Mouse (Mus musculus) layer of hippocampus, adult 9-11 months (tissue): Measurements from ENCODE around the gene Ifit1bl1.
"Not testable (repeated sequence)": the region's sequence is repeated elsewhere in the genome, so short reads cannot be mapped to it uniquely, and the experiment has no call there.

Experiments used
- DNase-seq: peaks from one replicate; pipeline ENCODE4 v3.0.0; 2022

Gene Ifit1bl1

GRCm38 (mm10) chr19:34601888-34602287 lies at the start of gene Ifit1bl1:
TSS of gene Ifit1bl1 (minus strand) at chr19:34601956.
- not testable (repeated sequence) for DNase-seq

DNA sequence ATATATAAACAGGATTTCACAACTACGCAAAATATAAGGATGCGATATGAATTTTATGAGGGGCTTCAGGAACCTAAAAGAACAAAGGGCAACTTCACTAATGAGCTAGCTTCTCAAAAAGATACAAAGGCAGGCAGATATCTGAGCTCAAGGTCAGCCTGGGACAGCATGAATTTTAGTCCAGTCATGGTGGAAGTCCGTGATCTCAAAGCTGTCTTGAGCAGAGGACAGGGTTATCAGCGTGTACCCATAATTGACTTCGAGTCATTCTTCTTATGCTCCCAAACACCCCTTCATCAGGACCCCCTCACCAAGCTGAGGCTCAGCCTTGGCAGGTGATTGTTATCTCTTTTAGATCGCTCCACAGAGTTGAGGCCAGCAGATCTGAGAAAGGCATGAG lies 49.2 kb upstream of the Ifit1bl1 start:
- no peak for DNase-seq

- DNase-seq: no peak
Measured at GRCm38 (mm10) chr19:34650276-34650675, 48.5 kb upstream of the Ifit1bl1 start.

GRCm38 (mm10) chr19:34647630-34648029 lies 45.9 kb upstream of the Ifit1bl1 start:
- DNase-seq: not testable (repeated sequence)

- no peak for DNase-seq
Measured at GRCm38 (mm10) chr19:34642616-34643015, 40.9 kb upstream of the Ifit1bl1 start.

DNA sequence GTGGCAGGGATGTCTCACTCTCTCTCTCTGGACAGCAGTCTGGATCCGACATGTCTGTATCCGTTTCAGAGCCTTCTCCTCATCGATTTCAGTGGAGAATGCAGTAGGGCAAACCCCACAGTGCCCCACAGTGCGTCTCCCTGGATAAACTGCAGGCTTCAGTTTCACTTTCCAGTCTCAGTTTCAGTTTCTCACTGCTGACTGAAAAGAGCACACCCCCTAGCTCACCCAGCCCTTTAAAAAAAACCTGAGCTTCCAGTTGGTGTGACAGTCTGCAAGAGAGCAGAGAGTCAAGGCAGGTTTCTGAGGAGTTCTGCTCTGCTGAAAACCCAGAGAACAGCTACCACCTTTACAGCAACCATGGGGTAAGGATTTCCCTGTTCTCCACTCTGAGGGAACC lies 38.9 kb upstream of the Ifit1bl1 start, which contains the start of the genes Ifit1bl2 and Ifit1:
Gene Ifit1bl2, minus strand, starts transcription at position 121 of the 400 bp plus-strand sequence.
Gene Ifit1, plus strand, starts transcription at position 249 of the 400 bp plus-strand sequence.
- no peak for DNase-seq

- DNase-seq: peak; percentile 36
Measured at GRCm38 (mm10) chr19:34636933-34637557, 35.3 kb upstream of the Ifit1bl1 start.

GRCm38 (mm10) chr19:34633484-34633883 lies 31.7 kb upstream of the Ifit1bl1 start:
- no peak for DNase-seq

DNA sequence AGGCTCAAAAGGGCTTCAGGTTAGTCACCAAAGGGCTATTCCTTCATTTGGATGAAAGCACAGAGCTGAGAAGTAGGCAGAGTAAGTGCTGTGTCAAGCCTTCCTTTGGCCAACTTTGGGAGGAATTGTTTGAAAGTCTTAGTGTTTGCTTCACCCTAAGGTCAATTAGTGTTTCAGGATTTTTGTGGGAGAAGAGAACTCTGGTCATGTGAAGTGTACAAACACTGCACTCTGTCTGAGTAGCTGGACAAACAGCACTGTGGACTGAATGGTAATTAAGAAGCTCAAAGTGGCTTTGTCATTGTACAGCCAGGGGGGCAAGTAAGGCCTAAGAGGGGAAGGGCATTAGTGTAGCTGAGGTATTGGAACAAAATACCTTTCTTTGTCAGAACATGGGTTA lies 29.7 kb upstream of the Ifit1bl1 start:
- DNase-seq: no peak

DNA sequence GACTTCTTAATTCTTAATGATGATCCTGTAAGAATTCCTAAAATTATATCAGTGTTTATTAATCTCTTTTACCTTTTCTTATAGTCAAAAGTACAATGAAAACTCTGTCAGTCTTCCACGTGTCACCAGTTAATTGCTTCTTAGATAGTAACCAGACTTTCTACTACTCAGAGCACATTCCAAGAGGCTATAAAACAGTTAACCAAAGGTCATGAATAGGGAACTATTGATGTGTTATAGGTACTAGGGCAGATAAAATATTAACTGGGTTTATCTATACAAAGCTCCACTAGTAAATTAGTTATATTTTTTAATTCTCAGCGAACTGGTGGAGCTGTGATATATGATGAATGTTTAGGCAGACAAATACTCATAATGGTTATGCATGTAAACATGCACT lies 25.7 kb upstream of the Ifit1bl1 start:
- DNase-seq: no peak

GRCm38 (mm10) chr19:34624663-34625062 lies 22.9 kb upstream of the Ifit1bl1 start:
- DNase-seq: no peak

DNA sequence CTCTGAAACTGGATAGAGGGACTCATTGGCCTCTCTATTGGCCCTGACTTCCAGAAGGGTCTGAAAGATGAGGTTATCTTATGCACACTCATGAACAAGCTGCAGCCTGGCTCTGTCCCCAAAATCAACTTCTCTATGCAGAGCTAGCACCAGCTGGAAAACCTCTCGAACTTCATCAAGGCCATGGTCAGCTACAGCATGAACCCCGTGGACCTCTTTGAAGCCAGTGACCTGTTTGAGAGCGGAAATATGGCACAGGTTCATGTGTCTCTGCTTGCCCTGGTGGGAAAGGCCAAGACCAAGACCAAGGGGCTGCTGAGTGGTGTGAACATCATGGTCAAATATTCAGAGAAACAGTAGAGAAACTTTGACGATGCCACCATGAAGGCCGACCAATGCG lies 22.0 kb upstream of the Ifit1bl1 start:
- no peak for DNase-seq

- DNase-seq: no peak
Measured at GRCm38 (mm10) chr19:34620871-34621270, 19.1 kb upstream of the Ifit1bl1 start.

GRCm38 (mm10) chr19:34612243-34613001 lies 10.7 kb upstream of the Ifit1bl1 start:
- DNase-seq: not testable (repeated sequence)

DNA sequence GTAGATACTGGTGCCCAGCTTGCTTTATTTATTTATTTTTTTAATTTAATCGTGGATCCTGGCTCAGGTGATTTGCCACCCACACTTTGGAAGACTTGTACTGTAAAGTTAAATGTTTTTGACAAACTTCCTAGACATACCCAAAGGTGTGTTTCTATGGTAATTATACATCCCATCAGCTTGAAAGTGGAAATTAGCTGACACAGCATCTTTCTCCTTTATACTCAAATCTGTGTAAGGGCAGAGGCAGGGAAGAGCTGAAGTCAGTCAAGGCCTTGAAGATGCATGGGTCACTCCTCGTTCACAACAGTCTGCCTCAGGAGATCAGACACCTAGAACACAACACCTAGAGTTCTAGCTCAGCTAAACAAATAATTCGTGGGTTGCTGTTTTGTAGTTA lies 8.4 kb upstream of the Ifit1bl1 start:
- not testable (repeated sequence) for DNase-seq

DNA sequence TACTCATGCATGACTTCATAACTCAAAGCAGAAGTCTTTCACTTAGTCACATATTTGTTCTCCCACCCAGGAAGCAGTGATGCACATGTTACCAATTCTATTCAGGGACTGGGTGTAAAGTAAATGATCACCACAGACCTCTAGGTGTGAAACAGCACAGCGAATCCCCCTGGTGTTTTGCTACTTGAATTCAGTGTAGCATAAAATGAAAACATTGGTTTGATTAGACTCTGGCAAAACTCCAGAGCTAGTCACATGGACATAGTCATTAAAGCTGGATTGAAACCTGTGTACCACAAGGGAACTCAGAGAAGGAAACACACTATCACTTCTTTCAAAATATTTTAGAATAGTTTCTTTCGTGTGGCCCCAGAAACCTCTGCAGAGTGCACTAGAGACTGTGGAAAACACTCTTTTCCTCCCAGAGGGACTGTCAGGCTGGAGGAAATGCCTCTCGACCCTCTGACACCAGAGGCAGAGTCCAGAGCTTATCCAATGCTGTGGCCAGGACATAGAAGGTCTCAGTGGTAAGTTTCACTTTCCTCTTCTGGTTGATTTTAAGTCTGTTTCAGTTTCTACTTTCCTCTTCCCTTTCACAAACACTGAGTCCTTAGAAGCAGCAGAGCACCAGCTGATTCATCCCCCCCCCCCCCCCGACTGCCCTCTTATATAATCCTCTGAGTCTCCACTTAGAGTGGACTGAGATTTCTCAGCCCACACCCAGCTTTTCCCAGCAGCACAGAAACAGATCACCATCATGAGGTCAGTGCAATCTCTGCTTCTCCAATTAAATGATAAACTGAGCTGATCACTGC lies 5.7 kb upstream of the Ifit1bl1 start, which contains the start of gene Ifit3b:
Gene Ifit3b, plus strand, starts transcription at position 734 of the 815 bp plus-strand sequence.
- DNase-seq: not testable (repeated sequence)

- no peak for DNase-seq
Measured at GRCm38 (mm10) chr19:34605472-34605871, 3.7 kb upstream of the Ifit1bl1 start.

DNA sequence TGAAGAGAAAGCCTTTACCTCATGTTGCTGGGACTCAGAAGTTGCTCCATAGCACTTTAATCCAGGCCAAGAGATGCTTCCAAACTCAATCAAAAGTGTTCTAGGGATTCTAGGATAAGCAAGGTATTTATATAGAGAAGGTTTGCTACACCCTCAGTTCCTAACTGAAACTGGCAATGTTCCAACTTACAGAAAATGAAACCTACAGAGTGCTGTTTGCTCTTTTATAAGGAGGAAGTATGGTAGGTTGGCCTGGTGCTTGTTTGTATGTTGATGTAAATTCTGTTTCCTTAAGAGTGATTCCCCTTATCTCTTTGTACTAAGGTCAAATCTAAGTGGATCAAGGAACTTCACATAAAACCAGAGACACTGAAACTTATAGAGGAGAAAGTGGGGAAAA lies 2.5 kb downstream of the Ifit1bl1 start:
- not testable (repeated sequence) for DNase-seq

- peak; percentile 53 for DNase-seq
Measured at GRCm38 (mm10) chr19:34598341-34598740, 3.4 kb downstream of the Ifit1bl1 start.

GRCm38 (mm10) chr19:34596811-34597210 lies 4.9 kb downstream of the Ifit1bl1 start:
- DNase-seq: no peak

GRCm38 (mm10) chr19:34594523-34594922 lies 7.2 kb downstream of the Ifit1bl1 start:
- DNase-seq: not testable (repeated sequence)

- no peak for DNase-seq
Measured at GRCm38 (mm10) chr19:34593456-34593855, 8.3 kb downstream of the Ifit1bl1 start.

DNA sequence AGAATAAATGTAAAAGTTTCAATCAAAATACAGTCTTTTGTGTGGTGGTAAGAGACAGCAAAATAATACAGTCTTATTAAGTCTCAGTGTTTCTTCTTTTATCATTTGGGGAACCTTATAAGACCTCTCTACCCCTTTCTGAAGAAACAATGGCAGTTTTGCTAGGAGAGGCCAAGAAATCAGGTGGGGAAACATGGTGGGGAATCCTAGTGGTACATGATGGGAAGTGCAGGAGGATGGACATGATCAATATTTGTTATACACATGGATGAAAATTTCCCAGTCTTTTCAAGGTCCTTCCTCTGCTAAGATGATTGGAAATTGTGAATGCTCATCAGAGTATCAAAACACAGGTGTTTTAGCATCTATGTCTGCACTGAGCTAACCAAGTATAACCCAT lies 12.8 kb downstream of the Ifit1bl1 start:
- DNase-seq: no peak
